Mouse (Mus musculus): ENCODE measurements at regions not wholly inside any gene's neighbourhood (a gene's known extent, or its start where the extent isn't known, plus 50 kb on each side); places are given as distances from the start of the nearest gene placed in this dataset.
A peak's percentile ranks its signal among the peaks of the same experiment; 100 is the strongest.

DNA sequence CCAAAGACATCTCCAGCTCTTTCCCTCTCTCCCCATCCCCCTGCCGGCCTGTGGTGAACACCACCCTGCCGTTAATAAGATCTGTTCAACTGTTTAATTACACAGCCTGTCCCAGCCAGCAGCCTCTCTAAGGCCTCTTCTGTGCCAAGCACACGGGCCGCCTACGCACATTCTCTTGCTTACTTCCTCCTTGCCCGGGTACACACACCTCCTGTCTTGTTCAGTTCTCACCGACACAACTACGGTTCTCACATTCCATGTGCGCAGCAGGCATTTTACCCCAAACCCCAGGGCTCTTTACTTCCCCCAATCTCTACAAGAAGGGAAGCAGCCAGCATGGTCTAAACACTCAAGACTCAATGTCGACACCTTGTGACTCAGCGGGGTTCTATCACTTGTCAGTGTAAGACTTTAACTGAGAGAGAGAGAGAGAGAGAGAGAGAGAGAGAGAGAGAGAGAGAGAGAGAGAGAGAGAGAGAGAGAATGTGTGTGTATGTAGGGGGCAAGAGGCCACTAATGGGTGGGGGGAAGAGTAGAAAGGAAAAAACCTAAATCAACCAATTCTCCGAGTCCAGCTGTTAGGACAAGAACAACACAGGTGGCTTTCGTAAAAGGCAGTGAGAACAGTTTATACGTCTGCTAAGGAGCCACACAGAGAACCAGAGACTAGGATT, 120.8 kb upstream of the Klf14 start:
- Histone ChIP-seq H3K4me3 (no peak overlapping the region), H3K27me3 (ENCODE audit: low read depth, poor library complexity, severe bottlenecking) (no peaks in the 10 kb centered on the region), H3K27ac (no peak overlapping the region), H3K9me3 (replicated peaks) (no peaks in the 10 kb centered on the region), H3K4me1 (peaks cover 65% of the 10 kb centered on the region), H3K36me3 (no peaks in the 10 kb centered on the region)
- DNase-seq (ENCODE audit: low spot score) = no peak
- 84% methylated on average over 14 of the region's 14 CpGs for WGBS

DNA sequence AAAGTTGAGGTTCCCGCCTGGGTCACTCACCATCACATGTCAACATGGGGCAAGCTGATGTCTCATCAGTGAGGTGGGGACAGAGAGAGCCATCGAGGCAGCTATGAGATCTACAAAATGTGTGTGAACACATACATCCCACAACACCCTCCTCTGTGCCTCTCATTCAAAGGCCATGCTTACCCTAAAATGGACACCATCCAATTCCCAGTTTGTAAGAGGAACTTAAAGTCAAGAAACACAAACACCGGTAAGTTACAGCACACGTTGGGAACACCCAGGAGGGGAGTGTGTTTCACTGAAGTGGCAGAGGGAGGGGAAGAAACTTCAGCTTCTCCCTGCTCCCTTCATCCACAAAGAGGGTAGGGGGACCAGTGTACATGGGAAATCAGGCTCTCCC, 121.4 kb upstream of the Klf14 start:
- DNase-seq (ENCODE audit: low spot score) = no peak
- WGBS = 90% methylated on average over 4 of the region's 4 CpGs
- Histone ChIP-seq H3K9me3 (replicated peaks) (no peaks in the 10 kb centered on the region), H3K36me3 (no peaks in the 10 kb centered on the region), H3K4me1 (peaks cover 60% of the 10 kb centered on the region), H3K27me3 (ENCODE audit: low read depth, poor library complexity, severe bottlenecking) (no peaks in the 10 kb centered on the region), H3K27ac (no peak overlapping the region), H3K4me3 (no peak overlapping the region)

DNA sequence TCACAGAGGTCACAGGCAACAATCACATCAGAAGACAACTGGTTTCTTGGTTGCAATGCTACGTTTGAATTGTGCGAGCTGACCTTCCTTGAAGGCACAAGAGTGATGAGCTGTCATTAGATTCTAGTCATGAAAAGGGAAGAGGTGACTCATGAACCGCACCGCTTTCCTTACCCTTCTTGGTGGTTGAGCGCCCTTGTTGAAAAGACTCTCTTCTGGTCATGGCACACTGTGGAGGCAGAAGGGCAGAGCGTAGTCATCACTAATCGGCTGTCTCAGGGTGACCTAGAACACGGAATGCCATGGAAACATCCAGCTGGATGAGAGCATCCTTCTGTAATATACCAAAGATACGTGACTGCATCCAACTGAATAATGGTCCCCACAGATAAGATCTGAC, 121.8 kb upstream of the Klf14 start:
- no peaks in the 10 kb centered on the region for H3K36me3 ChIP-seq
- H3K27me3 ChIP-seq (ENCODE audit: low read depth, poor library complexity, severe bottlenecking) = no peaks in the 10 kb centered on the region
- peaks cover 56% of the 10 kb centered on the region for H3K4me1 ChIP-seq
- DNase-seq (ENCODE audit: low spot score) = no peak
- no peak overlapping the region for H3K27ac ChIP-seq
- no peaks in the 10 kb centered on the region for H3K9me3 ChIP-seq (replicated peaks)
- H3K4me3 ChIP-seq = no peak overlapping the region
- WGBS = 94% methylated on average over 9 of the region's 9 CpGs

DNA sequence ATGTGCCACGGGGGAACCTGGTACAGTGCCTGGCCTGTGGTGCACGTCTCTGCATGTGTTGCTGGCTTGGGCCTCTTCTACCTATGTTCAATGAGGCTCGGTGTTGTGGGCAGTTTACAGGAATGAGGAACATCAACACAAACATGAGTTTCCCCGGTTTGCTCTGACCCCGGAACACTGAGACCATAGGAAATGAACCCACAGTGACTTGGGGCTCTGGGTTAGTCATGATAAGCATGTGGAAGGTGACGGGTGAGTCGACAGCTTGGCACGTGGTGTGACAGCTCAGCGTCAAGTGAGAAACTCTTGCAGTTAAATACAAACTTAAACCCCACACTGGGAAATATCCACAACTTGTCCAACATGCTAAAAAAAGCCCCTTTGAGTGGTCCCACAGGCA, 122.4 kb upstream of the Klf14 start:
- Histone ChIP-seq H3K27ac (no peak overlapping the region), H3K4me3 (no peak overlapping the region), H3K4me1 (peaks cover 54% of the 10 kb centered on the region), H3K36me3 (no peaks in the 10 kb centered on the region), H3K9me3 (replicated peaks) (no peaks in the 10 kb centered on the region), H3K27me3 (ENCODE audit: low read depth, poor library complexity, severe bottlenecking) (no peaks in the 10 kb centered on the region)
- WGBS = 94% methylated on average over 9 of the region's 9 CpGs
- DNase-seq (ENCODE audit: low spot score) = no peak

DNA sequence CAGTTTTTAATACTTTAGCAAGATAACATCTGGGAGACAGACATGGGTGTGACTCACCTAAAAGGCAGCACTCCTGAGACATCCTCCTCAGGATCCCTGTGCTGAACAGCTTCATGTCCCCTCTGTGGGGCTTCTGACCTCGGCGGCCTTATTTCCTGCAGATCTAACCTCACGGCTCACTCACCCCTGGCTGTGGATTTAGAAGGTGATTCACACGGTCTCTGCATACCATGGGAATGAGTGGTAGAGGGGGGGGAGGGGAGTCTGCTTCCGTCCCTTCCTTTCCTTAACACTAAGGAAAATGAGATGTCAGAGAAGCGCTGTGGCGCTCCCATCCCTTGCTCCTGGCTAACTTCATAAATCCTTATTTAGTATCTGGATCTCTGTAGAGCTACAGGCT, 123.1 kb upstream of the Klf14 start:
- WGBS = 66% methylated on average over 7 of the region's 7 CpGs
- no peaks in the 10 kb centered on the region for H3K36me3 ChIP-seq
- DNase-seq (ENCODE audit: low spot score) = no peak

DNA sequence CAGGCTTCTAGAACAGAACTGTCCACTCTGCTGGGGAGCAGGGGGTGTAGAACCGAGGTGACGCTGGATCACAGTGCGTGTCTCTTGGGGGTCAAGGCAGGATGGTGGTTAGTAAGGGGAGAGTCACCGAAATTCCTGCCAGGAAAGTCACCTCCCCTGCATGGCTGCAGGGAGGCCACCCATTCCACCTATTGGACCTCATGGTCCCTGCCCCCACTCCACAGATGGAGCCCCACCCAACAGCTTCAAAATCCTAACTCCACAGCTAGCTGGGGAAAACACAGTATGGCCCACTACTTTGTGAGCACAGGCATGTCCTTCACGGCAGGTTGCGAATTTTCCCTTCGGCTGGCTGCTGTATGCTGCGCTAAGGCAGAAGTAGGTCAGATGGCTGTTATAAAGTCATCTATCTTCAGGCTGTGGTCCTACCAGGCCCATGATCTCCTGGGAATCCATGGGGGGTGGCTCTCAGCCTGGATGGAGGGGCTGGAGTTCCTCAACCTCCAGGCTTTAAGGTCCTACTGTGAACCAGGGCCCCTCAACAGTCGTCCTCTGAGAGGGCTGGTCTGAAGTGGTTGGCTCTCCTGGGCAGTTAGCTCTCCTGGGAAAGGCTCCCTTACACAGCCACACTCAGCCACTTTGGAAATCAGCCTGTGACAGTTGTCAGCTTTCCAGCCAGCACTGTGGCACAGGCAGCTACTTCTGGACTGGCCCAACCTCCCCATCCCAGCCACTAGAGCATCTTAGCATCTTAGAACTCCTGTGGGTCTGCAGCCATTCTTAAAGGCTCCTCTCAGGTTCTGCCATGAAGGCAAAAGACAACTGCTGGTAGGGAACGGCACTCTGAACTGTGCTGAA, 124.0 kb upstream of the Klf14 start:
- 65% methylated on average over 10 of the region's 10 CpGs for WGBS
- no peak overlapping the region for H3K4me3 ChIP-seq
- no peak for DNase-seq (ENCODE audit: low spot score)
- peak overlapping the region; percentile 44; the same call in 1 of the 2 replicates for H3K27ac ChIP-seq
- no peaks in the 10 kb centered on the region for H3K9me3 ChIP-seq (replicated peaks)
- peaks cover 48% of the 10 kb centered on the region for H3K4me1 ChIP-seq
- no peaks in the 10 kb centered on the region for H3K27me3 ChIP-seq (ENCODE audit: low read depth, poor library complexity, severe bottlenecking)
- no peaks in the 10 kb centered on the region for H3K36me3 ChIP-seq

More for the DNA sequence above, 123.1 kb upstream of the Klf14 start:
- Histone ChIP-seq H3K9me3 (replicated peaks) (no peaks in the 10 kb centered on the region), H3K27me3 (ENCODE audit: low read depth, poor library complexity, severe bottlenecking) (no peaks in the 10 kb centered on the region), H3K4me1 (peaks cover 47% of the 10 kb centered on the region), H3K4me3 (no peak overlapping the region), H3K27ac (no peak overlapping the region)

DNA sequence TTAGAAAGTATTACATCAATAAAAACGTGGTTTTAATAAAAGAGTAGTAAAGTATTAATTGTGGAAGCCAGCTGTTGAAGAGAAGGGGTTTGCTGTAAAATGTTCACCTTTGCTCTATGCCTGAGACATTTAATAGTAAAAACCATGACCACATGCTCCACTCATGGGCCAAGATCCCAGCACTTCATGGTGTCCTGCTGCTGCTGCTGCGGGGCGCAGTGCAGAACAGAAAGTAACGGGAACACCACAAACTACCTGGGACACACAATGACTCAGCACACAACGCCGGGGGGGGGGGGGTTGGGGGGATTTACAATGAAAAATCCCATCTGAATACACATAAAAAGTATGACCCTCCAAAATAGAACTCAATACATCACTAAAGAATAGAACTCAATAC, 124.8 kb upstream of the Klf14 start:
- no peak for DNase-seq (ENCODE audit: low spot score)
- Histone ChIP-seq H3K4me1 (peaks cover 49% of the 10 kb centered on the region), H3K36me3 (no peaks in the 10 kb centered on the region), H3K4me3 (no peak overlapping the region), H3K9me3 (replicated peaks) (no peaks in the 10 kb centered on the region), H3K27ac (no peak overlapping the region), H3K27me3 (ENCODE audit: low read depth, poor library complexity, severe bottlenecking) (no peaks in the 10 kb centered on the region)
- 85% methylated on average over 6 of the region's 6 CpGs for WGBS

DNA sequence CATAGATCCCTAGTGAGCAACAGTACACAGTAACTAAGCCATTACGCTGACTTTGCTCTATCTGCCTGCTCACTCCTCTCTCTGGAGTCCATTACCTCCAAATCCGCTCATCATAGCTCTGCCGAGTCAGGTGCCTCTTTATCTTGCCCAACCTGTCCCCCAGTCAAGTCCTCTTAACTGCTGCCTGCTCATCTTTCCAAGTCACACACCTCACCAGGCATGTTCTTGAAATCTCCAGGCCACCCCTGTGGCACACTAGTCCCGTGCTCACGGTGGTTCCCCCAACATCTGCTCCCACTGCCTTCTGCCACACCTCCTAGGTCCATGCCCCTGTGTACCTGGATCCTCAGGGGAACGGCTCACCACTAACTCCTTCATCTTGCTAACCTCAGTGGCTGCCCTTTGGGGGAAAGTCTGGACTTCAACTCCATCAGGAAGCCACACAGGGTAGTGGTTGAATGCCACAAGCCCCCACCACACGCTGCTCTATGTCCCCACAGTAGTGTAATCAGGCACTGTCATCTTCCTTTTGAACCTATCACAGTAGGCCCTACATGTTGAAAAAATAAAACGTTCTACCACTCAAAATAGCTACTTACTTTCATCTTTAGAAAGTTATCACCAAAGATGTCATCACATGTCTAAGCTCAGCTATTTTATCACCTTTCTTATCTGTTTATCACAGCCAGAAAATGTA, 126.3 kb upstream of the Klf14 start:
- H3K4me1 ChIP-seq = peaks cover 50% of the 10 kb centered on the region
- H3K27me3 ChIP-seq (ENCODE audit: low read depth, poor library complexity, severe bottlenecking) = no peaks in the 10 kb centered on the region
- H3K4me3 ChIP-seq = no peak overlapping the region
- no peaks in the 10 kb centered on the region for H3K36me3 ChIP-seq
- no peak overlapping the region for H3K27ac ChIP-seq
- no peaks in the 10 kb centered on the region for H3K9me3 ChIP-seq (replicated peaks)
- no peak for DNase-seq (ENCODE audit: low spot score)
- 87% methylated on average over 8 of the region's 8 CpGs for WGBS

DNA sequence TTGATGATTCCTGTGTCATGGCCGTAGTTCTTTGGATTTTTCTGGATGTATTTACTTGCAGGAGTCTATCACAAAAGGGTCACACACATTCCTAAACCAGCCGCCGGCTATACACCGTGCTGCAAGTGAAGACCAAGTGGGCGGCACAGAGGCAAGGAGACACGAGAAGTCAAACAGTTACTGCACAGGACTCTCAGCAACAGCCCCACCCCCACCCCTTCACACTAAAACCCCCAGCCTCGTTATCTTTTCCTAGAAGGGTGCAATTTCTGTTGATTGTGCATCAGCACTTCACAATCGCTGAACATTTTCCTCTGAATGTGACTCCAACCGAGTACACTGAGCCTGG, 126.9 kb upstream of the Klf14 start:
- H3K27ac ChIP-seq = no peak overlapping the region
- H3K4me1 ChIP-seq = peaks cover 50% of the 10 kb centered on the region
- WGBS = 75% methylated on average over 9 of the region's 9 CpGs

DNA sequence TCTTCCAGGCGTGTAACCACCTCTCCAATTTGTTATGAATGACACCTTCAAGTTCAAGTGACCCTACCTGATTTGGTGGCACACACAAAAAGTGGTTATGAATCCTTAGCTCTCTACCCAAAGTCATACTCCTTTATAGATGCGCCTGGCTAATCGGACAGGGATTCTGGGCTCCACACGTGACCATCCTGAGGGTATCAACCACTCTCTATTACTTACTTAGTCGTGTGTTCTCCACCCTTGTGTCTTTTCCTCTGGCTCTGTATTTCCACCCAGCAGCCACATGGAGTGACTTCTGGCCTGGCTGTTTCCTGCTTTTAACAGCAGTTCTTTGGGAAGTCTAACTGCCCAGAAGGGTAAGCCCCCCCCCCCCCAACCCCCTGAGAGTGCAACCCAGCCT, 127.4 kb upstream of the Klf14 start:
- 91% methylated on average over 5 of the region's 5 CpGs for WGBS
- H3K36me3 ChIP-seq = no peaks in the 10 kb centered on the region
- no peaks in the 10 kb centered on the region for H3K27me3 ChIP-seq (ENCODE audit: low read depth, poor library complexity, severe bottlenecking)
- H3K27ac ChIP-seq = no peak overlapping the region
- no peak overlapping the region for H3K4me3 ChIP-seq
- H3K4me1 ChIP-seq = peaks cover 50% of the 10 kb centered on the region
- no peak for DNase-seq (ENCODE audit: low spot score)
- H3K9me3 ChIP-seq (replicated peaks) = no peaks in the 10 kb centered on the region

More for the DNA sequence above, 126.9 kb upstream of the Klf14 start:
- Histone ChIP-seq H3K4me3 (no peak overlapping the region), H3K9me3 (replicated peaks) (no peaks in the 10 kb centered on the region), H3K27me3 (ENCODE audit: low read depth, poor library complexity, severe bottlenecking) (no peaks in the 10 kb centered on the region), H3K36me3 (no peaks in the 10 kb centered on the region)
- DNase-seq (ENCODE audit: low spot score) = no peak

DNA sequence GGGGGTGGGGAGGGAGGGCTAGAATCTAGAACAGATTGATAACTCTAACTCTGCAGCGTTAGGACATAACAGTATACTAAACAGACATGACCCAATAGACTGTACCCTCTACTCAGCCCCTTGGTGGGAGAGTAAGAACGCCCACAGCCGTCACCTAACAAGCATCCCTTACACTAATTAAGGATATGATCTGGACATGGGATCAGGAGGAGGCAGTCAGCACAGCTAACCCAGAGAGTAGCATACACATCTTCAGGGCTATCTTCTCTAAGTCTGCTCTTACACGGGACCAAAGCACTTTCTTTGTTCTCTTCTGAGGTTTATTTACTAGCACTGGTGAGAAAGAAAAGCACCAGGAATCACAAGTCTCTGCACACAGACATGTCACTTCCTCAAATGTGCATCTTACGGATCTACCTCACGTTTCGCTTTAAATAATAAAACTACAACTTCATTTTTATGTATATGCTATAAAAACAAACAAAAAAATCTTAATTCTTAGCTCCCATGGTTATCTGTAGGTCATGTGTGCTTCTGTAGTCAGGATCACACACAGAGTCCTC, 128.0 kb upstream of the Klf14 start:
- Histone ChIP-seq H3K4me3 (no peak overlapping the region), H3K27me3 (ENCODE audit: low read depth, poor library complexity, severe bottlenecking) (no peaks in the 10 kb centered on the region), H3K36me3 (no peaks in the 10 kb centered on the region), H3K9me3 (replicated peaks) (no peaks in the 10 kb centered on the region), H3K27ac (no peak overlapping the region), H3K4me1 (peaks cover 47% of the 10 kb centered on the region)
- no peak for DNase-seq (ENCODE audit: low spot score)
- 83% methylated on average over 7 of the region's 7 CpGs for WGBS

DNA sequence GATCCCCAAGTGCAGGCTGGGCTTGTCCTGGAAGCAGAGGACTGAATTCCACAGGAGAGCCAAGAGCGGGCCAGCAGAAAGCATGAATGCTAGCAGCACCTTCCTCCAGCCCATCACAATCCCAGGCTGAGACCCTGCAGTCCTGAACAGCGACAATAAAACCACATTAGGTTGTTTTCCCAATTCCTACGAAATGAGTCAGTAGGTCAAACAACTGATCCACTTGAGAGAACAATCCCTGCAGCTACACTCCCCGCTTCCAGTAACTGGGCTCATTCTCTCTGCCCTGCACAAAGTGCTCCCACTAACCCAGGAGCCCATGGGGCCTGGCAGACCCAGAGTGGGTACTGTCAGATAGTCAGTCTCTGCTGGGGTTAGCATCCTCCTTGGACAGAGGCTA, 128.6 kb upstream of the Klf14 start:
- no peak overlapping the region for H3K27ac ChIP-seq
- 47% methylated on average over 4 of the region's 4 CpGs for WGBS
- no peak overlapping the region for H3K4me3 ChIP-seq
- peaks cover 40% of the 10 kb centered on the region for H3K4me1 ChIP-seq
- DNase-seq (ENCODE audit: low spot score) = no peak
- H3K9me3 ChIP-seq (replicated peaks) = no peaks in the 10 kb centered on the region
- no peaks in the 10 kb centered on the region for H3K36me3 ChIP-seq
- no peaks in the 10 kb centered on the region for H3K27me3 ChIP-seq (ENCODE audit: low read depth, poor library complexity, severe bottlenecking)

Measured in limb, embryonic 10.5 days (tissue).